Mouse (Mus musculus) gastrocnemius, postnatal 4 days (tissue): ENCODE measurements at regions not wholly inside any gene's neighbourhood (a gene's known extent, or its start where the extent isn't known, plus 50 kb on each side); places are given as distances from the start of the nearest gene placed in this dataset.

Source experiments
- DNase-seq, 2 experiments: peaks; one replicate each; pipeline ENCODE4 v3.0.0; 2021 to 2022; ENCODE audit warnings: low spot score in 2 of 2, mixed read lengths in 2 of 2

- no peak for DNase-seq
These were observed 349.8 kb upstream of the Tmem161b start for GRCm38 (mm10) chr13:83872143-83872819.

GRCm38 (mm10) chr13:83872887-83873286 lies 349.2 kb upstream of the Tmem161b start:
- DNase-seq, result no peak

GRCm38 (mm10) chr13:83879561-83879960 lies 342.5 kb upstream of the Tmem161b start:
- no peak for DNase-seq

- DNase-seq, result no peak
These were observed 341.8 kb upstream of the Tmem161b start for GRCm38 (mm10) chr13:83880305-83880704.

GRCm38 (mm10) chr13:83880772-83881171 lies 341.3 kb upstream of the Tmem161b start:
- no peak for DNase-seq

DNA sequence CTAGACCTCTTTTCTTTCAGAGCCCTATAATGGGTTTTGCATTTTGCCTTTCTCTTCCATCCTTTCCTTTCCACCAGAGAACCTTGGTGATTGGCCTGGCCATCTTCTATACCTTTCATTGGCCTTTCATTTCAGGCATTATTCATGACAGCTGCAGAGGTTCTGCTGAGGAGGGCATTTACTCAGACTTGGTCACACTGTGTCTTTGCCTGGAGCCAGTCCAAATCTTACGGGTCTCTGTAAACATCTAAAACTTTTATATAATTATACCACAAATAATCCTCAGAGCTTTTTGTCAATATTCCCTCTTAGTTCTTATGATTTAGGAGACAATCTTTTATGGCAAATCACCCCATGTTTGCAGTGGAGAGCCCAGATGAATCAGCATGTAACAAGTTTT lies 339.3 kb upstream of the Tmem161b start:
- DNase-seq, result no peak

DNA sequence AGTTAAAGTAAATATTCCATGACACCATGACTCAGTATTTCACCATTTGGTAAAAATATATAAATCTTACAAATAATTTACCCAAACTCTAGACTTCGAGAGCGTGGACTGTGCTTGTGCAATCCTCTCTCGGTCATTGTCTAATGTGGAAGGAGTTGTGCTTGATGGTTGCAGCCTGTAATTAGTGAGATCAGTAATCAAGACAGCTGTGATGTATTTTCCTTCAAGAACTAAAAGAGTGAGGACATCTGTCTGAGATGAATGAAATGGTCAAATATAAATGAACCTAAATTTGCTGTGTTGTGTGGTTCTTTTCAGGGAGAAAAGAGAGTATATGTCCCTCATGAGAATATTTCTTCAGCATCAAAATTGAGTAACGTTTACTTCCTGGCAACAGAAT lies 338.3 kb upstream of the Tmem161b start:
- no peak for DNase-seq

GRCm38 (mm10) chr13:83884226-83884625 lies 337.9 kb upstream of the Tmem161b start:
- no peak for DNase-seq

DNA sequence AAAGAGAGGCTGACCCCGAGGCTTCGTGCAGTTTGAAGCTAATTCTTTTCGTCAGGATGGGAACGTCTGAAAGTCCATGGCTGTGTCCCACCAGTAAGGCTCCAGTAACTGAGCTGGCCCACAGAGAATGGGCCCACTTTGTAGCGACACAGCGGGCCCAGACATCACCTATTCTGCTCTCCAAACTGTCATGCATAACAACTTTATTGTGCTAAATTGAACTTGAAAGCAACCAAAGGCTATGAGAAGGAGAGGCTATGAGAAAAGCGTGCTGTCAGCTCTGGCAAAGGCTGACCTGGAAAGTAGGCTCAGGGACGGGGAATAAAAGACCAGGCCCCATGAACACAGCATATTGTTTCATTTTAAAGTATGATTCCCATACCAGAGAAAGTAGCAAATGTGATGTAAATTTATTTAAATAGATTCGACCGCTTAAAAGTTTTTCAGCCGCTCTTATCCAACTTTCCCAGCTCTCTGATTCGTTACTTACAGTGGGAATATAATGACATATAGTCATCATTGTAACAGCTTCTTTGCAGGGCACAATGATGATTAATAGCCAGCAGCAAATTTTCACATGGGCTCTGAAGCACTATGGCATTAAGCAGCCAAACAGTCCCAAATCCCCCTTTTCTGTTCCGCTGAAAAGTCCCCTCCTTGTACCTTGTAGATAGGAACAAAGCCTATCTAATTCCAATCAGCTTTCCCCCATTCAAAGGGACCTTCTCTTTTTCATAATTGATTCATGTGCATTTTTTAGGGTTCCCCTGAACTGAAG lies 337.1 kb upstream of the Tmem161b start:
- no peak for DNase-seq

DNA sequence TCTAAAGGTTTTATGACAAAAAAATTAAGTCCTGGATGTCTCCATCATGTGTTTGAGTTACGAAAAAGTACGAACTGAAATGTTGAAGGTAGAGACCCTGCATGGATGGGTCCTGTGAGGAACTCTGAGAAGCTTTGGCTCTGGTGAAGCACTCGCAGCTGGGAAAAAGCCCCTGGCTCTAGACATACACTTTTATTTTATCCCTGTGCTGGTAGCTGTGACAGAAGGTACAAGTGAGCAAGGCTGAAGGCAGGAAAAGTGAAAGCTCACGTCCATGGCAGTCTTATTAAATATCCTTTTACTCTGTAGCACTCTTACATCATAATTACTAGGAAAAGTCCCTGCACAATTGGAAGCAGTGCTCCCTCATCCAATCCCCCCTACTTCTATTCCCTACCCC lies 336.4 kb upstream of the Tmem161b start:
- DNase-seq, result no peak

DNA sequence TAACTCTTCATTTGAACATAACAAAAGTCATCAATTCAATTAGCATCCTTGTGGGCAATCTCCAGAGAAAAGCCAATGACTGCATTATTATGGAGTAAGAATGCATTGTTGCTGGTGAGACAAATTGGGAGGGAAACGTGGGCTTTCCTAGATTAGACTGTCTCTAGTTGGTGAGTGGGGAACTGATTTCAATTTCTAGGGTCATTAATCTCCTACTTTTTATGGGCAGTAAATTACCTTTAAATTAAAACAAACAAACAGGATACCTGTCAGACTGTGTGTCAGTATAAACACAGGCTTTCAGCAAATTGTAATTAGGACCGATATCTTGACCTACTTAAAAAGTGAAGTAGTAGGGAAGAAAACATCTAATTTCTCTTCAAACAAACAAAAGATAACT lies 307.4 kb upstream of the Tmem161b start:
- no peak for DNase-seq

- no peak for DNase-seq
These were observed 289.3 kb upstream of the Tmem161b start for GRCm38 (mm10) chr13:83932761-83933160.

- DNase-seq, result no peak
These were observed 275.6 kb upstream of the Tmem161b start for GRCm38 (mm10) chr13:83946495-83946894.

DNA sequence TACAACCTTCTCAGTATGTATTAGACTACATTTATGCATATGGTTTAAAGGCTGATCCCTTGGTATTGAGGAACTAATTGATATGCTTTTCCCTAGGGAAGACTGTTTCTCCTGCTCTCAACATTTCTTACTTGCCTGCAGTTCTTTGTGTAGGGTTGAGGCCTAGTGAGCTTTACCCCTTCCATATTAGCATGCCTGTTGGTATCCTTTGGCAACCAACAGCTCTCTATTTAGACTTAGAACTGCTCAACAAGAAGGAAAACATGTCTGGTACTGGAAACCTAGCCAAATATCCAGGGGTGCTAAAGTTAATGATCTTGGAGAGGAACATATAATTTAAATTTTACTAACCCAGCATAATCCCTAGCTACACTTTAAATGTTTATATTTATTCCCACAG lies 270.9 kb upstream of the Tmem161b start:
- DNase-seq, result no peak

DNA sequence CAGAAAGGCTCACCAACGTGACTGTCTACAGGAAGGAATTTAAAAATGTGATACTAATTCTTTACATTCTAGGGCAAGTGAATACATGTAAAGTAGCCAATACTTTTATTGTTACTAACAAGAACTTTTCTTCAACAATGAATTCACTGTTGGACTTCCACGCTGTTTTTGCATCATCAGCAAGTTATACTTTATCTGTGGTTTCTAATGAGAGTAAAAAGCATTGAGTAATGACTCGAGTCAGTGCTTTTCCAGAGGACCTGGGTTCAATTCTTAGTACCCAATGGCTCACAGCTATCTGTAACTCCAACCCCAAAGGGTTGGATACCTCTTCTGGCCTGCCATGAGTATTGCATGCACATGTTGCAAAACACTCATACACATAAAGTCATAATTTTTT lies 270.3 kb upstream of the Tmem161b start:
- DNase-seq, result no peak

GRCm38 (mm10) chr13:83952353-83952752 lies 269.7 kb upstream of the Tmem161b start:
- no peak for DNase-seq

GRCm38 (mm10) chr13:83952862-83953261 lies 269.2 kb upstream of the Tmem161b start:
- DNase-seq, result no peak

- DNase-seq, result no peak
These were observed 266.4 kb upstream of the Tmem161b start for GRCm38 (mm10) chr13:83955701-83956100.

DNA sequence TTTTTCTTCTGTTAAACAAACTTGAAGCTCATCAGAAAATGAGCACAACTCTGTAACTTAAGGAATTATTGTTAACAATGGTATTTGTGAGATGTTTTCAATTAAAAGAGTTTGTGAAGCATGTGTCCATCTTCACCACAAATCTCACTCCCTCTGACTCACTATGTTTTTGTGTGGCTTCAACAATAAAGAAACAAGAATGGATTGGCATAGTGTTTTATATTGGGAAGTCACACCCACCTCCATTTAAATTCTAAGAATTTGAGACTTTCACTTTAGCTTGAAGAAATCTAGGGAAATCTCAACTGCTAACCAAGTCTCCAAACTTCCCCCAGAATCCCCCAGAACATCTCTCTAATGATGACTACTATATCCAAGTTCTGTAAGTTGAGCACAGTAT lies 243.6 kb upstream of the Tmem161b start:
- DNase-seq, result no peak

- DNase-seq, result no peak
These were observed 242.6 kb upstream of the Tmem161b start for GRCm38 (mm10) chr13:83979535-83979934.

DNA sequence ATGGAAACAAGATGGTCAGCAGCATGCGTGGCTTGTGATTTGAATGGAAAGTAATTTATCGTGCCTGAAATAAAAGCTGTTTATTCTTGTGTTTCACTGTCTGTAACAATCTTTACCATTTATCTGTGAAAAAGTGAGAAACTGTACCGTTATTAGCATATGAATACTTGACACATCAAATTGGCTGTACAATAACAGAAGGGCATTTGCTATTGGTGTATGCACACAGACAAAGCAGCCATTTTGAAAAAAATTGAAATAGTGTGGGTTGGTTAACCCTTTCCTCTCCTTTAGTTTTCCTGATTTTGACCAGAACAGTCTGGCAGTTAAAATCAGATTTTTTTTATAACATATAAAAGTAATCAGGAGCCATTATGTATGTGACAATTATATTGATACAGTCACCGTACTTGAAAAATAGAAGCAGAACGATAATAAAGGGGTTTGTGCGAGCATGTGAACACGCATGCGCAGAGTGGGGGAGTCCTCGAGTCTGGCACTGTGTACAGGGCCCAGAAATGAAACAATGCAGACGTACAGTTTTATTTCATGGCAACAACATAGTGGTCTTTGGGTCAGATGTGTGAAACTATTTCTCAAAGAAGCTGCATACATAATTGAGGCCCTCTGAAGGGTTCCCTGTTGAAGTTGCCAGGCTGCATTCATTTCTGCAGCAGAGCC lies 237.3 kb upstream of the Tmem161b start:
- no peak for DNase-seq

- no peak for DNase-seq
These were observed 234.2 kb upstream of the Tmem161b start for GRCm38 (mm10) chr13:83987746-83988423.
